Mouse (Mus musculus) B cell, adult 62 days (primary cell): ENCODE measurements around the gene Svbp. TPM values are rescaled to one million over a fixed set of nuclear protein-coding genes. Genes with fewer than 3 reads are reported as not detected.

Experiments
- total RNA-seq: library from RNA; stranded (reverse); gene quantifications from 4 replicates; pipeline ENCODE4 v1.2.4, GENCODE M21; 2023

The Svbp gene
- total RNA-seq, result 22.8 to 30.0 TPM (median 25.6 TPM) in 4 replicates

GRCm38 (mm10) chr4:119194909-119195581 is at the start of gene Svbp:
Gene Svbp, plus strand, starts transcription at chr4:119195306.

GRCm38 (mm10) chr4:119173851-119174453 is 21.2 kb upstream of the Svbp start, which contains the start of gene Zfp691:
Gene Zfp691, minus strand, starts transcription at chr4:119174195.

GRCm38 (mm10) chr4:119189864-119190263 is 5.2 kb upstream of the Svbp start, which contains the start of gene Ermap:
Gene Ermap, minus strand, starts transcription at chr4:119190011.

GRCm38 (mm10) chr4:119218169-119218568 is 23.1 kb downstream of the Svbp start, which contains the start of gene Tmem269:
Gene Tmem269, minus strand, starts transcription at chr4:119218217.

GRCm38 (mm10) chr4:119232410-119233255 is 37.5 kb downstream of the Svbp start, which contains the start of the genes AU022252 and P3h1:
Gene AU022252, minus strand, starts transcription at chr4:119232712.
Gene P3h1, plus strand, starts transcription at chr4:119232915.

Other genes starting within 250 kb of the Svbp start
- not detected in 4 replicates for gene Lao1, start 233.7 kb upstream of the Svbp start, total RNA-seq
- 49.4 to 60.1 TPM (median 57.4 TPM) in 4 replicates for gene Slc2a1, start 86.6 kb upstream of the Svbp start, total RNA-seq
- 7.9 to 14.6 TPM (median 11.3 TPM) in 4 replicates for gene Zfp691, start 21.1 kb upstream of the Svbp start, total RNA-seq
- gene Ermap, start 5.3 kb upstream of the Svbp start, total RNA-seq, result 0.60 to 1.4 TPM (median 0.97 TPM) in 4 replicates
- 0.55 TPM in 1 of 4 replicates, not detected in the others for gene Tmem269, start 22.9 kb downstream of the Svbp start, total RNA-seq
- 8.2 to 13.6 TPM (median 9.5 TPM) in 4 replicates for gene AU022252, start 37.4 kb downstream of the Svbp start, total RNA-seq
- gene P3h1, start 37.6 kb downstream of the Svbp start, total RNA-seq, result 4.1 to 6.2 TPM (median 4.7 TPM) in 4 replicates
- not detected in 4 replicates for gene Cldn19, start 60.1 kb downstream of the Svbp start, total RNA-seq
- 403 to 424 TPM (median 406 TPM) in 4 replicates for gene Ybx1, start 99.3 kb downstream of the Svbp start, total RNA-seq
- gene Ppih, start 125.2 kb downstream of the Svbp start, total RNA-seq, result 20.1 to 29.3 TPM (median 26.3 TPM) in 4 replicates
- gene Ccdc30, start 220.2 kb downstream of the Svbp start, total RNA-seq, result 0.69 to 1.1 TPM in 2 of 4 replicates, not detected in the others
- 8.4 to 11.3 TPM (median 10.5 TPM) in 4 replicates for gene Ppcs, start 227.1 kb downstream of the Svbp start, total RNA-seq
- gene Zmynd12, start 227.5 kb downstream of the Svbp start, total RNA-seq, result 0.77 to 0.88 TPM in 2 of 4 replicates, not detected in the others